Mouse (Mus musculus) heart, adult 2 months (tissue): ENCODE data around the gene Fgfr3.

Source experiments
- CTCF ChIP-seq: fragments of 200-600 bp; IDR thresholded peaks from 2 replicates; pipeline ENCODE4 v1.8.1; 2022; ENCODE audit warnings: antibody characterized with exemption, mild to moderate bottlenecking, moderate library complexity
- EP300 ChIP-seq: fragments of 200-500 bp; IDR thresholded peaks from 2 replicates; pipeline ENCODE4 v1.6.1; 2011; ENCODE audit warnings: low read depth, low read length, control low read depth; ENCODE audit not compliant: insufficient read depth
- POLR2A ChIP-seq: fragments of 200-500 bp; IDR thresholded peaks from 2 replicates; pipeline ENCODE4 v1.6.1; 2011; ENCODE audit warnings: mild to moderate bottlenecking, low read depth, low read length, control low read depth; ENCODE audit not compliant: insufficient read depth

DNA sequence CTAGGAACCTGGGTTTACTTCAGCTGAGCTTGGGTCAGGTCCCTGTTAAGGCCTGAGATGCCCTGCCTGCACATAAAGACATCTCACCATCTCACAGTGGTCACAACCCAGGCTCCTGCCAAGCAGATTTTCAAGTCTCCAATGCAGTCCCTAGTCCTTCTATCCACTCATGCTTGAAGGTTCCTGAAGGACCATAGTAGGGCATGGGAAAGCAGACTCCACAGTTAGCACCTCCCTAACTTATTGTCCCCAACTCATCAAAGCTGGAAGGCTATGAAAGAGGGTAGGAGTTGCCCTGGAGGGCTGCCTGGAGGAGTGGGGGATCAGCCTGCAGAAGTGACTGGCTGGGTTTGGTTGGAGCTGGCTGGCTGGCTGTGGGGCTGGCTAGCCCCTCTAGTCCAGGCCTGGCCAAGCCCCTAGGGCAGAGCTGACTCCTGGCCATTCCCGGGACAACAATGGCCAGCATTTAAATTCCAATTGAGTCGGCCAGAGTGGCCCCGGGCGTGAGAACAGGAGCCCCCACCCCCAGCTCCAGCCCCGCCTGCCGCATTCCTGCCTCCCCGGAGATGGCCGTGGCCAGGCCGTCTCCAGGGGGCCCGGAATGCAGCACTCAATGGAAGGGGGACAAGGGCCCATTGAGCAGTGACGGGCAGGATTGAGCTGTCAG lies 16.4 kb upstream of the Fgfr3 start:
- TF ChIP-seq POLR2A (no peak), CTCF (no peak), EP300 (no peak)
